Mouse (Mus musculus): ENCODE measurements around the gene Wrap73. TPM values are rescaled to one million over a fixed set of nuclear protein-coding genes. Genes with fewer than 3 reads are reported as not detected.

The Wrap73 gene
- polyA plus RNA-seq, 1 experiment = 18.7 TPM

GRCm38 (mm10) chr4:154183566-154183965 lies 41.4 kb downstream of the Wrap73 start:
- DNase-seq = peak; percentile 28
- Histone ChIP-seq H3K4me1 (ENCODE audit: control insufficient read depth, insufficient read depth, low read length) (no peaks in the 10 kb centered on the region), H3K36me3 (ENCODE audit: control insufficient read depth, insufficient read depth, low read length) (no peaks in the 10 kb centered on the region), H3K4me3 (ENCODE audit: insufficient read depth, low read depth, low read length) (no peak overlapping the region), H3K27ac (ENCODE audit: insufficient read depth, low read depth, low read length) (no peak overlapping the region), H3K27me3 (replicated peaks; ENCODE audit: control insufficient read depth, insufficient read depth, low read length) (no peaks in the 10 kb centered on the region)
- TF ChIP-seq POLR2A (IDR thresholded peaks at IDR 0.05; ENCODE audit: low read depth, low read length) (no peak), CTCF (conservative IDR thresholded peaks at IDR 0.05; ENCODE audit: insufficient read depth, insufficient read length, low read depth, low read length) (no peak)
- 52% methylated on average over 5 of the region's 5 CpGs for WGBS

- WGBS = 72% methylated on average over 5 of the region's 5 CpGs
- Histone ChIP-seq H3K4me1 (ENCODE audit: control insufficient read depth, insufficient read depth, low read length) (no peaks in the 10 kb centered on the region), H3K4me3 (ENCODE audit: insufficient read depth, low read depth, low read length) (no peak overlapping the region), H3K27me3 (replicated peaks; ENCODE audit: control insufficient read depth, insufficient read depth, low read length) (no peaks in the 10 kb centered on the region), H3K27ac (ENCODE audit: insufficient read depth, low read depth, low read length) (no peak overlapping the region), H3K36me3 (ENCODE audit: control insufficient read depth, insufficient read depth, low read length) (no peaks in the 10 kb centered on the region)
- TF ChIP-seq CTCF (conservative IDR thresholded peaks at IDR 0.05; ENCODE audit: insufficient read depth, insufficient read length, low read depth, low read length) (no peak), POLR2A (IDR thresholded peaks at IDR 0.05; ENCODE audit: low read depth, low read length) (no peak)
- no peak for DNase-seq
Measured at GRCm38 (mm10) chr4:154185001-154185400, 42.8 kb downstream of the Wrap73 start.

DNA sequence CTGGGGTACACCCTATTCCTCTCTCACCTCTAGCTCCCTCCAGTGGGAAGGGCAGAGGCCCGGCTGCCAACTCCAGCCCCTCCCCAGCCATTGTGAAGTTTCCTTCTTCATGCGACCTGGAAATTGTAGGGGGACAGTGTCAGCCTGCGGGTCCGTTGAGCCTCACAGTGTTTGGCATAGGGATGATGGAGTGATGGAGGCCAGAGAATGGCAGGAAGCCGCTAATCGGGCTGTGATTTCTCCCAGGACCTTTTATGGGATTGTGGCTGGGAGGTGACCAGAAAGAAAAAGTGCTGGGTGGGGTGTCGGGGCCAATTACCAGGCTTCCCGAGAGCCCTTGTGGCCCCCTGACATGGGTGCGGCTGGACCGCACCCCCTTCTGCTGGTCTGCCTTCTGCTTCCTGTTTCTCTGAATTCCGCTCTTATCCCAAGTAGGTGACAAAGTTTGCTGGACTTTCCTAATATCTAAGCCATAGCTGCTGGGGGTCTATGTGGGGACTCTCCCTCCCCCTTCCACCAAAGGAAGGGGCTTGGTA lies 43.9 kb downstream of the Wrap73 start:
- Histone ChIP-seq H3K27me3 (replicated peaks; ENCODE audit: control insufficient read depth, insufficient read depth, low read length) (no peaks in the 10 kb centered on the region), H3K4me3 (ENCODE audit: insufficient read depth, low read depth, low read length) (no peak overlapping the region), H3K27ac (ENCODE audit: insufficient read depth, low read depth, low read length) (no peak overlapping the region), H3K4me1 (ENCODE audit: control insufficient read depth, insufficient read depth, low read length) (no peaks in the 10 kb centered on the region), H3K36me3 (ENCODE audit: control insufficient read depth, insufficient read depth, low read length) (no peaks in the 10 kb centered on the region)
- TF ChIP-seq POLR2A (IDR thresholded peaks at IDR 0.05; ENCODE audit: low read depth, low read length) = no peak
- no peak for TF ChIP-seq CTCF (conservative IDR thresholded peaks at IDR 0.05; ENCODE audit: insufficient read depth, insufficient read length, low read depth, low read length)
- DNase-seq = no peak
- 71% methylated on average over 11 of the region's 11 CpGs for WGBS

- DNase-seq = peak; percentile 48
- Histone ChIP-seq H3K27ac (ENCODE audit: insufficient read depth, low read depth, low read length) (no peak overlapping the region), H3K4me1 (ENCODE audit: control insufficient read depth, insufficient read depth, low read length) (no peaks in the 10 kb centered on the region), H3K36me3 (ENCODE audit: control insufficient read depth, insufficient read depth, low read length) (no peaks in the 10 kb centered on the region), H3K27me3 (replicated peaks; ENCODE audit: control insufficient read depth, insufficient read depth, low read length) (no peaks in the 10 kb centered on the region), H3K4me3 (ENCODE audit: insufficient read depth, low read depth, low read length) (no peak overlapping the region)
- 33% methylated on average over 8 of the region's 8 CpGs for WGBS
- no peak for TF ChIP-seq POLR2A (IDR thresholded peaks at IDR 0.05; ENCODE audit: low read depth, low read length)
- no peak for TF ChIP-seq CTCF (conservative IDR thresholded peaks at IDR 0.05; ENCODE audit: insufficient read depth, insufficient read length, low read depth, low read length)
Measured at GRCm38 (mm10) chr4:154188948-154189347, 46.8 kb downstream of the Wrap73 start.

GRCm38 (mm10) chr4:154197961-154198360 lies 55.8 kb downstream of the Wrap73 start:
- 72% methylated on average over 6 of the region's 6 CpGs for WGBS
- Histone ChIP-seq H3K4me1 (ENCODE audit: control insufficient read depth, insufficient read depth, low read length) (no peaks in the 10 kb centered on the region), H3K27ac (ENCODE audit: insufficient read depth, low read depth, low read length) (no peak overlapping the region), H3K36me3 (ENCODE audit: control insufficient read depth, insufficient read depth, low read length) (no peaks in the 10 kb centered on the region), H3K27me3 (replicated peaks; ENCODE audit: control insufficient read depth, insufficient read depth, low read length) (no peaks in the 10 kb centered on the region), H3K4me3 (ENCODE audit: insufficient read depth, low read depth, low read length) (no peak overlapping the region)
- no peak for TF ChIP-seq POLR2A (IDR thresholded peaks at IDR 0.05; ENCODE audit: low read depth, low read length)
- TF ChIP-seq CTCF (conservative IDR thresholded peaks at IDR 0.05; ENCODE audit: insufficient read depth, insufficient read length, low read depth, low read length) = no peak
- no peak for DNase-seq

- no peak overlapping the region for H3K27ac ChIP-seq (ENCODE audit: insufficient read depth, low read depth, low read length)
- 82% methylated on average over 7 of the region's 7 CpGs for WGBS
- DNase-seq = no peak
- TF ChIP-seq POLR2A (IDR thresholded peaks at IDR 0.05; ENCODE audit: low read depth, low read length) (no peak), CTCF (conservative IDR thresholded peaks at IDR 0.05; ENCODE audit: insufficient read depth, insufficient read length, low read depth, low read length) (no peak)
- no peaks in the 10 kb centered on the region for H3K4me1 ChIP-seq (ENCODE audit: control insufficient read depth, insufficient read depth, low read length)
- H3K36me3 ChIP-seq (ENCODE audit: control insufficient read depth, insufficient read depth, low read length) = no peaks in the 10 kb centered on the region
- H3K27me3 ChIP-seq (replicated peaks; ENCODE audit: control insufficient read depth, insufficient read depth, low read length) = no peaks in the 10 kb centered on the region
- H3K4me3 ChIP-seq (ENCODE audit: insufficient read depth, low read depth, low read length) = no peak overlapping the region
Measured at GRCm38 (mm10) chr4:154198377-154198961, 56.3 kb downstream of the Wrap73 start.

- Histone ChIP-seq H3K27me3 (replicated peaks; ENCODE audit: control insufficient read depth, insufficient read depth, low read length) (no peaks in the 10 kb centered on the region), H3K36me3 (ENCODE audit: control insufficient read depth, insufficient read depth, low read length) (no peaks in the 10 kb centered on the region), H3K4me3 (ENCODE audit: insufficient read depth, low read depth, low read length) (no peak overlapping the region), H3K4me1 (ENCODE audit: control insufficient read depth, insufficient read depth, low read length) (no peaks in the 10 kb centered on the region), H3K27ac (ENCODE audit: insufficient read depth, low read depth, low read length) (no peak overlapping the region)
- TF ChIP-seq CTCF (conservative IDR thresholded peaks at IDR 0.05; ENCODE audit: insufficient read depth, insufficient read length, low read depth, low read length) = no peak
- no peak for DNase-seq
- 81% methylated on average over 5 of the region's 5 CpGs for WGBS
Measured at GRCm38 (mm10) chr4:154201511-154201910, 59.3 kb downstream of the Wrap73 start.
